Mouse (Mus musculus): ENCODE results near the gene Dnajc24.
A peak's percentile ranks its signal among the peaks of the same experiment; 100 is the strongest.

The Dnajc24 gene

GRCm38 (mm10) chr2:106002835-106003739, at the start of gene Dnajc24:
Dnajc24 (minus strand) TSS chr2:106003549.
- peak; percentile 85 for DNase-seq (ENCODE audit: low spot score in 2 of 2)

DNA sequence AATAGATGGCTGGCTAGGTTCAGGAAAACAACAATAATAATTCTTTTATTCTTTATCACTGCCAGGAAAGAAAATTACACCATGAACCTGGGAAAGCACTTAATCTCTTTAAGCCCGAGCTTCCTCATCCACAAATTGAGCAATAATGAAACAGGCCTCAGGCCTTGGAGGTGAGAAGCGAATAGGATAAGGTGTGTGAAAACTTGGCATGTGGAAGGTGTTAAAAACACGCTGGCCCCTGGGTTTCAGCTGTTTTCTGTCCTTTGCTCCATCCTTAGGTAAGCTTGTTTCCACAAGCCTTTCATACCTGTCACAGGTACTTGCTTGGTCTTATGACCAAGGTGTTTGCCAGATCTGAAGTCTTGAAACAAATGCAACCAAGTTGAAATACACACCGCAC, 43.3 kb upstream of the Dnajc24 start:
- no peak for DNase-seq (ENCODE audit: low spot score in 2 of 2)

GRCm38 (mm10) chr2:106042495-106042894, 39.1 kb upstream of the Dnajc24 start:
- DNase-seq (ENCODE audit: low spot score in 2 of 2): no peak

GRCm38 (mm10) chr2:106041961-106042360, 38.6 kb upstream of the Dnajc24 start:
- DNase-seq (ENCODE audit: low spot score in 2 of 2): no peak

DNA sequence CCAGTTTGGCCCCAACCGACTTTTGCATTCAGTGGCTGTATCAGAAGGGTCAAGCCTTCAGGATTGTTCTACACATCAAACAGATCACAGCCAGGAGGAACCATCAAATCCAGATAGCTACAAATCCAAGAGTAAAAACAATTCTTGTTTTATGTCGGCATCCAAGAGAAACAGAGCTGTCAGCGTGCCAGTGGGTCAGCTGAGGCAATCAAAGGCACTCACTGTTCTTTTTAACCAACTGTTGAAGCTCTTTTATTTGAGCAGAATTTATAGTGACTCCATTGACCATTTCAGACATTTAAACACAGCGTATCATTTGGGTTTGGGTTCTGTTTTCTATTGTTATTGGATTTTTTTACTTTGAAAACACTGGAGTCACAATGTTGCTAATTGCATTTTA, 34.9 kb upstream of the Dnajc24 start:
- DNase-seq (ENCODE audit: low spot score in 2 of 2): no peak

GRCm38 (mm10) chr2:106024895-106025294, 21.5 kb upstream of the Dnajc24 start:
- DNase-seq (ENCODE audit: low spot score in 2 of 2): no peak

GRCm38 (mm10) chr2:106008415-106008814, 5.1 kb upstream of the Dnajc24 start:
- DNase-seq (ENCODE audit: low spot score in 2 of 2): no peak

DNA sequence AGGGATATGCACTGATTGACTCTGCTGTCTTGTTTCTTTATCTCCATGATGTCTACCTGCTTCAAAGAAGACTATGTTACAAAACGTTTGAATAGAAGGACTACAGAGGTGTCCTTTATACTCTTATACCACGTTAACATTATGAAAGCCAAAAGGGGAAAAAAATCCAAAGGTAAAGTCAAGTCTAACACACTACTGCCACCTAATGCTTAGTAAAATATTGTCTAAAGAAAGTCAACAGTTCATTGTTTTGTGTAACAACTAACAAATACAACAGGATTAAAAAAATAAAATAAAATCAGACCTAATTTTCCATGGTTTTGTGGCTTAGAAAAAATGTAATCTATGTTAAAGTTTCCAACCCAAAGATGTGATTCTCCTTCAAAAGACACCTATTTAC, 15.3 kb downstream of the Dnajc24 start:
- DNase-seq (ENCODE audit: low spot score in 2 of 2): no peak

GRCm38 (mm10) chr2:105987131-105987530, 16.2 kb downstream of the Dnajc24 start:
- DNase-seq (ENCODE audit: low spot score in 2 of 2): no peak

DNA sequence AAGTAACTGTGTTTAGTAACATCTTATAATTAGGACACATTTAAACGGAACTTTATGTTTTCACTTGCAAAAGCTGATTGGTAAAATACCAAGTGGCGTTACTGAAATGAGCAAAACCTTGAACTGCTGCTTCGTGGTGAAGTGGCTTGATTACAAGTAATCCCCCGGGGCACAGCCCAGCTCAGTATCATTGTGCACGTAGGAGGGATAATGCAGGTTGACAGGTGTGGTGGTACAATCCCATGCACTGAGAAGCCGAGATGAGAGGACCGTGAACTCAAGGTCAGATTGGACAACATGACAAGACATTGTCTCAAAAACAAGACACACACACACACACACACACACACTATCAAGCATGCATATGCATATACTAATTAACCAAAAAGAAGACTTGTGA, 18.1 kb downstream of the Dnajc24 start:
- DNase-seq (ENCODE audit: low spot score in 2 of 2): no peak

DNA sequence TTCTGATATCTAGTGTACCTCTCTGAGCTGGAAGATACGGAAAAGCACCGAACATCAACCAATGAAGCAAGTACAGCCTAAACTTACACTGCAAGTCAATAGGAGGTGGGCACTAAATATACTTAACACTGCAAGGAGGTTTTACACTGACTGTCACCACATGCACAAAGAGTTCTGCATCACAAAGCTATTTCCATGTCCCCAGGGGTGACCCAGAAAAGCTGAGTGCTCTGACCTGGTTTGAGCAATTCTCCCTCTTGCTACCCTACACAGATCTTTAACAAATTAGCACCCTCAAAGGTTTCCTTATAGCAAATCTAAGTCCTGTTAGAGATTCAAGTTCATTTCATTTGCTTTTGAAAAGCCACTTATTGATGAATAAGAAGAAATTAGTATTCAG, 25.3 kb downstream of the Dnajc24 start:
- DNase-seq (ENCODE audit: low spot score in 2 of 2): no peak

GRCm38 (mm10) chr2:105973941-105974340, 29.4 kb downstream of the Dnajc24 start:
- DNase-seq (ENCODE audit: low spot score in 2 of 2): no peak

GRCm38 (mm10) chr2:105963447-105963846, 39.9 kb downstream of the Dnajc24 start:
- DNase-seq (ENCODE audit: low spot score in 2 of 2): no peak

DNA sequence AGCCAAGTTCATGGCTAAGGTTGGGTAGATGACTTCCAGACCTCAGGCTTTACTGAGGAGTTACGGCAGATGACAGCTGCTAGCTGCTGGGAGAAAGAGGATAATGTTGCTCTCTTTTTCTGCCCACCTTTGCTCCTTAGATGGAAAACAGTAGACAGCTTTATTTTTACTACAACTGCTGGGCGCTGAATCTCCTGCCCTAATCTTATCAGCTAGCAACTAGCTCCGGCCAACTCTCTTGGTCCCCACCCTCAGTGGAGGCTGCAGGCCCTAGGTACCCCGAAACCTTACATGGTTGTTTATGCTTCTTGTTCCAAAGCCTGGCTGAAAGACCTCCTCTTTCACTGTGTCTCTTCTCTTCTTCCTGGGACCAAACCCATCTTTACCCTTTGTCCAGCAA, 49.5 kb downstream of the Dnajc24 start:
- DNase-seq (ENCODE audit: low spot score in 2 of 2): no peak

GRCm38 (mm10) chr2:105951350-105951940, 51.9 kb downstream of the Dnajc24 start:
- no peak for DNase-seq (ENCODE audit: low spot score in 2 of 2)

- DNase-seq (ENCODE audit: low spot score in 2 of 2): no peak
These were observed 53.2 kb downstream of the Dnajc24 start for GRCm38 (mm10) chr2:105950131-105950530.

DNA sequence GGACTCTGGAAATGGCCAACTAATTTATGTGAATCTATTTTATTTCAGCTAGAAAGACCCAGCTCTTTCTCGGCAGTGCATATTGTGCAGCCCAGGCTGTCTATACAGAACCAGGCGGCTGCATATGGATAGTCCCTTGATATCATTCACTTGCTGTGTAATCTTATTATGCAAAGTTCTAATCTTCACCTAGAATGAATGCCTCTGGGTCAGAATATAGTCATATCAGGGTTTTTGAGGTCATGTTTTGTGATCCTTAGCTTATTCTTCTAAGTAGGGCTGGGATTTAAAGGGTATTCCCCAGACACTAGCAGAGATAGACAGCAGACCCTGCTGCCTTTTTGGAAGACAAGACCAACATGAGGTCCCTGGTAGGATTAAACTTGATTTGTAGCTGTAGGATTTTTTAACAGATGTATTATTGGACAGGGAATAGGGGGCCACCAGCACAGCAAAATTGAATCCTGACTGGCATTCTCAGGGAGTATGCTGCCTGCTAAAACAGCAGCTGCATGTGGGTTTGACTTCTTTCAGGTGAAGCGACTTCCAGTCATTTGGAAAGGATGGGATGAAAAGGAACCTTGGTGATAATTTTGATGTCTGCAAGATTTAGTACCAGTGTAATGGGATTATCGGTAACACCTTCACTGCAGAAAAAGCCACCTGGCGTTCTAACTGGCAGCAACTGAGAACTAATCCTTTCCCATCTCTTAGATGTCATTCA, 85.6 kb downstream of the Dnajc24 start:
- no peak for DNase-seq (ENCODE audit: low spot score in 2 of 2)
